Mouse (Mus musculus) embryonic facial prominence, embryonic 11.5 days (tissue): Measurements from ENCODE around the gene Trpm2. TPM values are rescaled to one million over a fixed set of nuclear protein-coding genes. Genes with fewer than 3 reads are reported as not detected.
"Not testable (repeated sequence)": the region's sequence is repeated elsewhere in the genome, so short reads cannot be mapped to it uniquely, and the experiment has no call there.

Experiments used
- ATAC-seq: fragments of 200-750 bp; cut with Nextera tagmentation; replicated peaks from 2 replicates; pipeline ENCODE4 v1.8.0; 2017; ENCODE audit warnings: low read depth; ENCODE audit not compliant: insufficient number of reproducible peaks, low FRiP score, low TSS enrichment
- DNase-seq: peaks from one replicate; pipeline ENCODE4 v3.0.0-alpha.2; 2015; ENCODE audit warnings: low spot score
- H3K27ac ChIP-seq: fragments of 300-500 bp; sonication (generic); replicated peaks from 2 replicates; pipeline ENCODE4 v1.5.1; 2014; ENCODE audit warnings: mild to moderate bottlenecking, low read depth, low read length, control low read depth
- H3K27me3 ChIP-seq: fragments of 300-500 bp; sonication (generic); 2 replicates; pipeline ENCODE4 v1.6.1; 2014; ENCODE audit warnings: mild to moderate bottlenecking, low read length, moderate library complexity, mixed read lengths; ENCODE audit not compliant: control insufficient read depth, insufficient read depth
- H3K36me3 ChIP-seq: fragments of 300-500 bp; sonication (generic); replicated peaks from 2 replicates; pipeline ENCODE4 v1.6.1; 2014; ENCODE audit warnings: low read depth, mild to moderate bottlenecking, low read length, moderate library complexity, mixed read lengths; ENCODE audit not compliant: control insufficient read depth, insufficient read depth
- H3K4me1 ChIP-seq: fragments of 300-500 bp; sonication (generic); 2 replicates; pipeline ENCODE4 v1.6.1; 2014; ENCODE audit warnings: low read length, mixed read lengths; ENCODE audit not compliant: control insufficient read depth, insufficient read depth
- H3K4me2 ChIP-seq: fragments of 300-500 bp; sonication (generic); 2 replicates; pipeline ENCODE4 v1.6.1; 2014; ENCODE audit warnings: low read depth, mild to moderate bottlenecking, control low read depth, low read length, moderate library complexity
- H3K4me3 ChIP-seq: fragments of 300-500 bp; sonication (generic); 2 replicates; pipeline ENCODE4 v1.5.1; 2014; ENCODE audit warnings: low read depth, low read length, control low read depth
- H3K9ac ChIP-seq: fragments of 300-500 bp; sonication (generic); replicated peaks from 2 replicates; pipeline ENCODE4 v1.6.1; 2014; ENCODE audit warnings: mild to moderate bottlenecking, control low read depth, low read length
- H3K9me3 ChIP-seq: fragments of 300-500 bp; sonication (generic); replicated peaks from 2 replicates; pipeline ENCODE4 v1.6.1; 2016; ENCODE audit warnings: mild to moderate bottlenecking, low read length, inconsistent platforms, mixed read lengths; ENCODE audit not compliant: control insufficient read depth
- WGBS: fragments of 180-500 bp; shearing (Covaris S2); extraction: QIAGEN DNeasy Blood & Tissue Kit; methylation state at CpG from one replicate; pipeline ENCODE4 v1.1.7; 2014; 5-methylcytosine and 5-hydroxymethylcytosine counted together
- polyA plus RNA-seq: library from polyadenylated mRNA; unstranded; fragments of >200 nt; fragmentation: Nextera tagmentation; extraction: Ambion mirVana; gene quantifications from 2 replicates; pipeline ENCODE4 v1.2.1, GENCODE M21; 2014

Trpm2 gene
- polyA plus RNA-seq, 1 experiment from 2014 or later = 0.43 TPM

DNA sequence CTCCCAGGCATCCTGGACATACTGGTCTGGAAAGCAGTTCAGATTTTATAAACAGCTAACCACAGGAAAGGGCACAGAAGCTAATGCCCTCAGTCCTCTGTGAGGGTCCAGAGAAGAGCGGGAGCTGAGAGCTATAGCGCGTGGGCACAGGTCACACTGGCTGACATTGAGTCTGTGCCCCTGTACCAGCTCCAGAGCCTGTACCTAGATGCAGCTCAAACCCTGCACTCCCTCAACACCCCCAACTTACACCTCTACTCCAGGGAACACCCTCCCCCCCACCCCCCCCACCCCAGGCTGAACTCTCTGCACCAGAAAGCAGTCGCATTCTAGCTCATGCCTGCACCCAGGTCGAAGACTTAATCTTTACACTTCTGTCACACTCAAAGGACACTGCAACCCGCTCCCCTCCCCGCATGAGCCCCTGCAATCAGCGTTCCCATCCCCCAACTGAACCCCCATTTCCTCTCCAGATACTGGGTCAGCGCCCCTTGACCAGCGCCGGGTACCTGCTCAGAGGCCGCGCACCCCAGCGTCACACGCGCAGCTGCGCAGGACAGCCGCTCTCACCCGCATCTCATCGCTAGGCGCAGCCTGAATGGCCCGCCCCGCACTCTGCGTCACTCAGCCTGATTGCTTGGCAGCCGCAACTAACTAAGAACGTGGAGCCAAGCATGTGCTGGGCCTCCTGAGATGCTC lies 940 bp downstream of the Trpm2 start:
- ATAC-seq = peak; percentile 64; the same call in 1 of the 2 replicates
- Histone ChIP-seq H3K4me3 (peak overlapping the region; percentile 18), H3K27me3 (peaks cover 18% of the 10 kb centered on the region), H3K9ac (peak overlapping the region; percentile 25; the same call in 1 of the 2 replicates), H3K36me3 (no peaks in the 10 kb centered on the region), H3K4me1 (no peaks in the 10 kb centered on the region), H3K9me3 (no peaks in the 10 kb centered on the region), H3K4me2 (peak overlapping the region; percentile 62), H3K27ac (no peak overlapping the region)
- peak; percentile 71 for DNase-seq
- WGBS = 8% methylated on average over 26 of the region's 26 CpGs

DNA sequence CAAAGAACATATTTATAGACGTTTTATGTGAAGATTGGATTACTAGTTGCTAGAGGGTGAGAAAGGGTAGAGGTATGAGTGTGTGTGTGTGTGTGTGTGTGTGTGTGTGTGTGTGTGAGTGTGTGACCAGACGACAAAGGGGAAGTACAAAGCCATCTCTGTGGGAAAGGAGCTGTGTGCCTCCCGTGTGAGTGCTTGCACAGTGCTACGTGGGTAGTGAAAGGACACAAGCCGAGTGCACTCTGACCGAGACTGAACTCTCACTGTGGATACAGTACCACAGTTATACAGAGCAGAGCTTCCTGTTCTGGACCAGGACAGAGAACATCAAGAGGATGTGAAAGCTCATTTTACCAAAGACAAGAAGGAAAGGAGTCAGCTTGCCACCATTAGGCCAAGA lies 6.4 kb downstream of the Trpm2 start:
- Histone ChIP-seq H3K9me3 (no peaks in the 10 kb centered on the region), H3K36me3 (no peaks in the 10 kb centered on the region), H3K27me3 (peaks cover 5% of the 10 kb centered on the region; the same call in 1 of the 2 replicates), H3K4me3 (no peak overlapping the region), H3K4me2 (no peak overlapping the region), H3K9ac (no peak overlapping the region), H3K27ac (no peak overlapping the region), H3K4me1 (no peaks in the 10 kb centered on the region)
- ATAC-seq = no peak
- WGBS = 73% methylated on average over 6 of the region's 6 CpGs
- no peak for DNase-seq

DNA sequence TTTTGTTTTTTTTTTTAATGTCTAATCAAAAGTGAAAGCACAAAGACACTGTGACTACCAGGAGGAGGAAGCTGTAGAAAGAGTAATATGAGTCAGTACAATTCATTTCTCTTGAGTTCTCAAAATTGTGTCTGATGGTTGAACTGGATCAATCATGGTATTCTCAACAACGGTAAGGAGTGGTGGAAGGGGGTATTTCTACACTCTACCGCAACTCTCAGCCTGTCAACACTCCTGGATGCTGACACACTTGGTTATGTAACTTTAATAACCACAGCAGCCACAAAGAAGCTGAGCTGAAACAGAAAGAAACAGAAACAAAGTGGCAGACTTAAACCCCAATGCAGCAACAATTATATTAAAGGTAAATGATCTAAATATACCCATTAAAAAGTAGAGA lies 7.6 kb downstream of the Trpm2 start:
- WGBS = 92% methylated on average over 2 of the region's 2 CpGs
- no peak for DNase-seq
- H3K36me3 ChIP-seq = no peaks in the 10 kb centered on the region
- no peaks in the 10 kb centered on the region for H3K9me3 ChIP-seq
- H3K4me2 ChIP-seq = no peak overlapping the region
- no peaks in the 10 kb centered on the region for H3K4me1 ChIP-seq
- no peaks in the 10 kb centered on the region for H3K27me3 ChIP-seq
- ATAC-seq = no peak
- no peak overlapping the region for H3K9ac ChIP-seq
- H3K27ac ChIP-seq = no peak overlapping the region
- no peak overlapping the region for H3K4me3 ChIP-seq

DNA sequence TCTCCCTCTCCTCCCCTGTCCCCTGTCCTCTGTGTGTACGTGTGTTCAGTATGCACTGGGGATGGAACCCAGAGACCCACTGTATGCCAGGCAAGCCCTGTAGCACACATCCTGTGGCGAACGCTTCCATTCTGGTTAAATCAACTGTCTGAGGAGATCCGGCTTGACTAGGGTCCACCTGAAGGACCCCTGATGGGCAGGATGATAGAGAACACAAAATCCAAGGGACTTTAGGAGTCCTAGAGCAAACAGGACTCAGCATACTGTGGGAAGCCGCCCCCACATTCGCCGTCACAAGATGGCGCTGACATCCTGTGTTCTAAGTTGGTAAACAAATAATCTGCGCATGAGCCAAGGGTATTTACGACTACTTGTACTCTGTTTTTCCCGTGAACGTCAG lies 19.9 kb downstream of the Trpm2 start:
- ATAC-seq = not testable (repeated sequence)

DNA sequence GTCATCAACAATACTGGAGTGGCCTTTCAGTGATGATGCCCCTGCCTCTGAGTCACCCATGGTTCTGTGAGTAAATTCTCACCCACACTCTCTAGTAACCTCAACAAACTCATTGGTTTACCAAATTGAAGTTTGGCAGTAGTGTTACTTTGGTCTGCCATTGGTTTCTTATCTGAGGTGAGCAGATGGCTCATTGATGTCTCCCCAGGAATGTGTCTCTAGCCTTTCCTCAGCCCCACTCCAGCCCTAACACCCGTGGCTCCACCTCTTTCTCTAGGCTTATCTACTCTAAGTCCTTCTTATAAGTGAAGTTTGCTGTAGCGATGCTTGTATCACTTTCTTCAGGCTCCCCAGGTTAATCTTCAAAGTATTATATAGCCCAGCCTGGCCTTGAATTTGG lies 30.7 kb downstream of the Trpm2 start:
- H3K4me2 ChIP-seq = no peak overlapping the region
- no peak overlapping the region for H3K9ac ChIP-seq
- 76% methylated on average over 2 of the region's 2 CpGs for WGBS
- ATAC-seq = no peak
- no peaks in the 10 kb centered on the region for H3K4me1 ChIP-seq
- DNase-seq = no peak
- no peak overlapping the region for H3K4me3 ChIP-seq
- no peaks in the 10 kb centered on the region for H3K27me3 ChIP-seq
- H3K36me3 ChIP-seq = no peaks in the 10 kb centered on the region
- H3K27ac ChIP-seq = no peak overlapping the region
- no peaks in the 10 kb centered on the region for H3K9me3 ChIP-seq

More for the DNA sequence above, 19.9 kb downstream of the Trpm2 start:
- not testable (repeated sequence) for H3K4me2 ChIP-seq, H3K36me3 ChIP-seq, H3K9ac ChIP-seq, H3K4me3 ChIP-seq, H3K27ac ChIP-seq, H3K4me1 ChIP-seq, H3K9me3 ChIP-seq, DNase-seq, H3K27me3 ChIP-seq
- 93% methylated on average over 8 of the region's 12 CpGs for WGBS

DNA sequence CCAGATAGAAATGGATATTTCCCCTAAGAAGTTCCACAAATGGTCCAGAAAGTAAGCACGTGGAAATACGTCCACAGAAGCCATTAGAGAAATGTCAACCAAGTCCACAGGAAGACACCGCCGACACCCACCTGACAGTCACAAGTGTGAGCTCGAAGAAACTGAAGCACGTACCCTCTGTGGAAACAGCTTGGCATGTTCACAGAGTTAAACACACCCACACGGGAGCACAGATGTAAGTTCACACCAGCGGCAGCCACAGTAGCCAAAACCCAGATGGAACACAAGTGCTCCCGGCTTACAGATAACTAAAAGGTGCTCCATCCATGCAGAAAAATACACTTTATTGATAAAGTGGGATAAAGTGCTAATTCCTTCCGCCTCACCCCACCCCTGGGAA lies 43.0 kb downstream of the Trpm2 start:
- Histone ChIP-seq H3K9me3 (no peaks in the 10 kb centered on the region), H3K27ac (no peak overlapping the region), H3K4me2 (no peak overlapping the region), H3K4me3 (no peak overlapping the region), H3K9ac (no peak overlapping the region), H3K36me3 (no peaks in the 10 kb centered on the region), H3K27me3 (no peaks in the 10 kb centered on the region), H3K4me1 (no peaks in the 10 kb centered on the region)
- WGBS = 90% methylated on average over 10 of the region's 10 CpGs
- no peak for DNase-seq
- ATAC-seq = no peak

DNA sequence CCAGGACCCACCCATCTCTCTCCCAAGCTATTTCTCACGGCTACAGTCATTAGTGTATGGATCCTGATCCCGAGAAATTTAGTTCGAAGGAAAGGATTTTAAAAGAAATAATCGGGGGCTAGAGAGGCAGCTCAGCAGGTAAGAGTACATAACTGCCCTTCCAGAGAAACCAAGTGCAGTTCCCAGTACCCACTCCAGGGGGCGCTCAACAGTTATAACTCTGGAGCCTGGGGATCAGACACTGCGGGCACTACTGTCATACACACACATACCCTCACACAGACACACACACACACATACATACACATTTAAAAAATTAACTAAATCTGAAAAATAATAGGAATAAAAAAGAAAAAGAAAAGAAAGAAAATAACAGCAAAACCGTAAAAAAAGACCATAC lies 44.2 kb downstream of the Trpm2 start:
- no peak overlapping the region for H3K4me3 ChIP-seq
- 43% methylated on average over 7 of the region's 7 CpGs for WGBS
- no peak for ATAC-seq
- no peaks in the 10 kb centered on the region for H3K9me3 ChIP-seq
- no peak overlapping the region for H3K4me2 ChIP-seq
- H3K9ac ChIP-seq = no peak overlapping the region
- no peaks in the 10 kb centered on the region for H3K4me1 ChIP-seq
- no peak overlapping the region for H3K27ac ChIP-seq
- DNase-seq = peak; percentile 64
- H3K27me3 ChIP-seq = no peaks in the 10 kb centered on the region
- no peaks in the 10 kb centered on the region for H3K36me3 ChIP-seq

DNA sequence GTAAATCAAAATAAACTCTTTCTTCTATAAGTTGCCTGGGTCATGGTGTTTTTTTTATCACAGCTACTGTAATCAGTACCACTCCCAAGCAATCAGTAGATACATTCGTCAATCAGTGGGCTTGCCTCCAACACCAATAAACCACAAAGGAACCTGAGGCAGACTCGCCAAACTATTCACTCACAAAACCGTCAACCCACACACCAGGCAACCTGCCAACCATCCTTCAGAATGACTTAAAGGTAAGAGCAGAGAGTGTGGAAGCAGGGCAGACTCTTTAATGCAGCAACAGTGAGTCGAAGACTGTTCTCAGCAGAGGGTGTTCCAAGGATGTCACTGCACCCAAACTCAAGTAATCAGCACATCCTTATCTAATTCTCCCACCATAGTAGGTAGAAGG lies 47.7 kb downstream of the Trpm2 start:
- Histone ChIP-seq H3K9ac (no peak overlapping the region), H3K27me3 (no peaks in the 10 kb centered on the region), H3K4me2 (no peak overlapping the region), H3K36me3 (no peaks in the 10 kb centered on the region), H3K27ac (no peak overlapping the region), H3K4me1 (no peaks in the 10 kb centered on the region), H3K9me3 (no peaks in the 10 kb centered on the region), H3K4me3 (no peak overlapping the region)
- 86% methylated on average over 4 of the region's 4 CpGs for WGBS
- no peak for DNase-seq
- ATAC-seq = no peak
